Mouse (Mus musculus) midbrain, postnatal 0 days (tissue): Measurements from ENCODE around the gene Rab11a. TPM values are rescaled to one million over a fixed set of nuclear protein-coding genes. Genes with fewer than 3 reads are reported as not detected.
A peak's percentile ranks its signal among the peaks of the same experiment; 100 is the strongest.

ENCODE experiments used
- ATAC-seq: fragments of 200-750 bp; cut with Nextera tagmentation; 2 replicates; pipeline ENCODE4 v1.8.0; 2017; ENCODE audit warnings: moderate number of reproducible peaks, mild to moderate bottlenecking, moderate TSS enrichment, moderate library complexity; ENCODE audit not compliant: low FRiP score
- DNase-seq: peaks from one replicate; pipeline ENCODE4 v3.0.0-alpha.2; 2015; ENCODE audit warnings: low spot score
- H3K27ac ChIP-seq: fragments of 300-500 bp; sonication (generic); 2 replicates; pipeline ENCODE4 v1.5.1; 2014; ENCODE audit warnings: low read depth, mild to moderate bottlenecking, low read length, mixed read lengths
- H3K27me3 ChIP-seq: fragments of 300-500 bp; sonication (generic); 2 replicates; pipeline ENCODE4 v1.6.1; 2014; ENCODE audit warnings: low read length, control low read depth, mixed read lengths; ENCODE audit not compliant: insufficient read depth
- H3K36me3 ChIP-seq: fragments of 300-500 bp; sonication (generic); 2 replicates; pipeline ENCODE4 v1.6.1; 2014; ENCODE audit warnings: low read length, control low read depth, mixed read lengths; ENCODE audit not compliant: insufficient read depth
- H3K4me1 ChIP-seq: fragments of 300-500 bp; sonication (generic); 2 replicates; pipeline ENCODE4 v1.6.1; 2014; ENCODE audit warnings: mild to moderate bottlenecking, control low read depth, antibody characterized with exemption, low read length, mixed read lengths; ENCODE audit not compliant: insufficient read depth
- H3K4me2 ChIP-seq: fragments of 300-500 bp; sonication (generic); 2 replicates; pipeline ENCODE4 v1.6.1; 2014; ENCODE audit warnings: low read depth, mild to moderate bottlenecking, low read length, mixed read lengths; ENCODE audit not compliant: poor library complexity, severe bottlenecking
- H3K4me3 ChIP-seq: fragments of 300-500 bp; sonication (generic); 2 replicates; pipeline ENCODE4 v1.5.1; 2014; ENCODE audit warnings: low read depth, mild to moderate bottlenecking, low read length, moderate library complexity
- H3K9ac ChIP-seq: fragments of 300-500 bp; sonication (generic); replicated peaks from 2 replicates; pipeline ENCODE4 v1.6.1; 2014; ENCODE audit warnings: mild to moderate bottlenecking, low read length, moderate library complexity, mixed read lengths; ENCODE audit not compliant: poor library complexity, severe bottlenecking
- H3K9me3 ChIP-seq: fragments of 300-500 bp; sonication (generic); 2 replicates; pipeline ENCODE4 v1.6.1; 2016; ENCODE audit warnings: low read length, control low read depth
- CTCF ChIP-seq: IDR thresholded peaks from 2 replicates; pipeline ENCODE4 v1.5.1; 2016; ENCODE audit warnings: antibody characterized with exemption, mild to moderate bottlenecking
- WGBS: fragments of 180-500 bp; shearing (Covaris S2); extraction: QIAGEN DNeasy Blood & Tissue Kit; methylation state at CpG from one replicate; pipeline ENCODE4 v1.1.7; 2014; 5-methylcytosine and 5-hydroxymethylcytosine counted together
- polyA plus RNA-seq: library from polyadenylated mRNA; unstranded; fragments of >200 nt; fragmentation: Nextera tagmentation; extraction: Ambion mirVana; gene quantifications from 2 replicates; pipeline ENCODE4 v1.2.1, GENCODE M21; 2015
- total RNA-seq: library from RNA; depleted of rRNA; stranded (reverse); fragments of >200 nt; gene quantifications from 2 replicates; pipeline ENCODE4 v1.2.3, GENCODE M21; 2014

Gene Rab11a
- total and polyA plus RNA-seq, 2 experiments from 2014 or later, result 206 to 459 TPM

DNA sequence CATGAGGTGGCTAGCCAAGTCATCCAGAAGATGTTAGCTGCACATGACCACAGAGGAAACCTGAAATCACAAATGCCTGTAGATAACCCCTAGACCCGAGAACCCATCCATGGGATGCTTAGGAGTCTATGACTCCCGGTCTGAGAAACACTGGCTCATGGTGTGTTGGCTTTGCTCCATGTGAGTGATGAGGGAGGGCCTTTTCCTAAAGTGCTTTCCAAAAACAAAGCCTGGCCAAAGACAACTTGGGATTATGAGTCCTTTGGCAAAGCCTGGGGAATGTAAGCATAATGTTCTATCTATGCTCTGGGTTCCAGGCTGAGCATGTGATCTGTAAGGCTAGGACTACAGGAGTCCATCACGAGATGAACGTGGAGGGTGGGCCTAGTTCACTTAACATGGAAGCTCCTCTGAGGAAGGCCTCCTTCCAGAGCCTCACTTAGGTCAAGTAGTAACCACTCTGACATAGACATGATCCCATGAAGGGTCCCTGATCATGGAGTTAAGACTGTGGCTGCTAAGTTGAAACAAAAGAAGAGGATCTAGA is 40.0 kb upstream of the Rab11a start:
- H3K4me3 ChIP-seq, result no peak overlapping the region
- no peaks in the 10 kb centered on the region for H3K9me3 ChIP-seq
- no peak for TF ChIP-seq CTCF
- no peaks in the 10 kb centered on the region for H3K4me1 ChIP-seq
- no peak overlapping the region for H3K4me2 ChIP-seq
- DNase-seq (no peak), ATAC-seq (no peak)
- no peak overlapping the region for H3K27ac ChIP-seq
- 83% methylated on average over 4 of the region's 4 CpGs for WGBS
- H3K36me3 ChIP-seq, result no peaks in the 10 kb centered on the region
- no peaks in the 10 kb centered on the region for H3K27me3 ChIP-seq
- no peak overlapping the region for H3K9ac ChIP-seq

DNA sequence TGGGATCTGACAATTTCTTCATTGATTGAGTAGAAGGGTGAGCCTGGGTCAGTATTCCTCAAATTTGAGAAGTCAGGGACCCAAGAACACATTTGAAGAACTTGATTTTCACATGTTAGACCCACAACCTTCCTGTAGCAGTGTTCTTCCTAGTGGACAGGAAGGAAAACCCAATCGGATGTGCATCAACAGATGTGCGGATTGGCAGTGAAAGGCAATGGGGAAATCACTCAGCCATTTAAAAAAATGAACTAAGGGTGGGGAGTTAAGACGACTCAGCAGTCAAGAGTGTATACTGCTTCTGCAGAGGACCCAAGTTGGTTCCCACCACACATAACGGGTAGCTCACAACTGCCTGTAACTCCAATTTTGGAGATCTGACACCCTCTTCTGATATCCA is 37.9 kb upstream of the Rab11a start:
- H3K9me3 ChIP-seq, result no peaks in the 10 kb centered on the region

DNA sequence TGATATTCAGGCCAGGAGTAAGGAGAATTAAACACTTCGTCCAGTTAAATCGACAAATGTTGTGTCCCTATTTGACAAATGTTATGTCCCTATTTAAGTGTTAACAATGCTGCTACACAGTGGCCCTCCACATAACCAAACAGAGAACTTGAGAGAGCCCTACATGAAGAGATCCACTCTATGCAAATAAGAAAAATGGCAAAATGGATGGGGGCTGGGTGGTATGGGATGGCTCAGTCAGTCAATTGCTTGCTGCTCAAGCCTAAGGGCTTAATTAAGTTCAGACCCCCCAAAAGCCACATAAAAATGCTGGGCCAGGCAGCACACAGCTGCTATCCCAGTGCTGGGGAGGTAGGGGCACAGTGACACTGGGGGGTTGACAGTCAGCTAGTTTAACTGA is 37.3 kb upstream of the Rab11a start:
- ATAC-seq (no peak), DNase-seq (peak; percentile 19)
- H3K9me3 ChIP-seq, result no peaks in the 10 kb centered on the region
- TF ChIP-seq CTCF, result no peak
- no peaks in the 10 kb centered on the region for H3K4me1 ChIP-seq
- H3K27me3 ChIP-seq, result no peaks in the 10 kb centered on the region
- no peak overlapping the region for H3K4me2 ChIP-seq
- H3K9ac ChIP-seq, result no peak overlapping the region
- WGBS, result 46% methylated on average over 2 of the region's 2 CpGs
- H3K4me3 ChIP-seq, result no peak overlapping the region
- H3K27ac ChIP-seq, result peak overlapping the region; percentile 68; the same call in 1 of the 2 replicates
- no peaks in the 10 kb centered on the region for H3K36me3 ChIP-seq

More for the DNA sequence above, 37.9 kb upstream of the Rab11a start:
- H3K36me3 ChIP-seq, result no peaks in the 10 kb centered on the region
- no peak overlapping the region for H3K4me3 ChIP-seq
- H3K9ac ChIP-seq, result no peak overlapping the region
- H3K4me1 ChIP-seq, result no peaks in the 10 kb centered on the region
- TF ChIP-seq CTCF, result no peak
- DNase-seq (no peak), ATAC-seq (no peak)
- 84% methylated on average over 4 of the region's 4 CpGs for WGBS
- no peak overlapping the region for H3K4me2 ChIP-seq
- no peaks in the 10 kb centered on the region for H3K27me3 ChIP-seq
- 0 out of 2 replicates have a peak overlapping the region, but pooled peaks have one; percentile 27 for H3K27ac ChIP-seq

DNA sequence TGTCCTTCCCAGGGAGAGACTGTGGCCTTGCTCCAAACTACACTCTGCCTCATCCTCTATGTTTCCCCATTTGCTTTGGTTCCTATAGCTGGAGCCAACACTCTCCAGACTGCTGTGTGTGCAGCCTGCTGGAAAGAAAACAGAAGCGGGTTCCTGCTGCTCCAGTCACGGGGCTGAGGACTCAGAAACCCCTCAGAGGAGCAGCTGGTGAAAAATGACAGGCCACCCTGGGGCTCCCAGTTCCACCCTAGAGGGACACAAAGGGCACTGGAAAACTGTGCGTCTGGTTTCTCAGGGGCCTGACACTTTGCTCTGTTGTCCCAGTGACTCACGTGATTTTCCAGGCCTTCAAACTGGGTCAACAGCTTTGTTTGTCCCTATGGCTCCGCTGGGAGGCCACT is 36.9 kb upstream of the Rab11a start:
- no peak for TF ChIP-seq CTCF
- DNase-seq (peak; percentile 73), ATAC-seq (no peak)
- Histone ChIP-seq H3K9ac (no peak overlapping the region), H3K4me3 (no peak overlapping the region), H3K4me2 (no peak overlapping the region), H3K27ac (peak overlapping the region; percentile 68; the same call in 1 of the 2 replicates), H3K4me1 (no peaks in the 10 kb centered on the region), H3K9me3 (no peaks in the 10 kb centered on the region), H3K27me3 (no peaks in the 10 kb centered on the region), H3K36me3 (no peaks in the 10 kb centered on the region)
- WGBS, result 15% methylated on average over 5 of the region's 5 CpGs

DNA sequence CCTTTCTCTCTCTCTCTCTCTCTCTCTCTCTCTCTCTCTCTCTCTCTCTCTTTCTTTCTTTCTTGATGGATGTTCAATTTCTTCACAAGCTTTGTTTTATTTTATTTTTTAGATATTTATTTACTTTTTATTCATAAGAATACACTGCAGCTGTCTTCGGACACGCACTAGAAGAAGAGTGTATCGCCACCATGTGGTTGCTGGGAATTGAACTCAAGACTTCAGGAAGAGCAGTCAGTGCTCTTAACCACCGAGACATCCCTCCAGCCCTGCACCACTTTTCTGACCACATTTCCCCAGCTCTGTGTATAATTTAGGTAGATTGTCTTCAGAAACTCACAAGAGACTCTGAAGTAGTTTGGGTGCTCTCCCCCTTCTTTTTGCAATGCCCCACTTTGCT is 36.4 kb upstream of the Rab11a start:
- peak; percentile 60 for TF ChIP-seq CTCF
- H3K9ac ChIP-seq, result no peak overlapping the region
- ATAC-seq, result no peak
- 58% methylated on average over 4 of the region's 4 CpGs for WGBS
- DNase-seq, result peak; percentile 37
- no peaks in the 10 kb centered on the region for H3K9me3 ChIP-seq
- H3K27ac ChIP-seq, result peak overlapping the region; percentile 68; the same call in 1 of the 2 replicates
- no peak overlapping the region for H3K4me2 ChIP-seq
- no peaks in the 10 kb centered on the region for H3K4me1 ChIP-seq
- no peaks in the 10 kb centered on the region for H3K27me3 ChIP-seq
- no peak overlapping the region for H3K4me3 ChIP-seq
- H3K36me3 ChIP-seq, result no peaks in the 10 kb centered on the region

DNA sequence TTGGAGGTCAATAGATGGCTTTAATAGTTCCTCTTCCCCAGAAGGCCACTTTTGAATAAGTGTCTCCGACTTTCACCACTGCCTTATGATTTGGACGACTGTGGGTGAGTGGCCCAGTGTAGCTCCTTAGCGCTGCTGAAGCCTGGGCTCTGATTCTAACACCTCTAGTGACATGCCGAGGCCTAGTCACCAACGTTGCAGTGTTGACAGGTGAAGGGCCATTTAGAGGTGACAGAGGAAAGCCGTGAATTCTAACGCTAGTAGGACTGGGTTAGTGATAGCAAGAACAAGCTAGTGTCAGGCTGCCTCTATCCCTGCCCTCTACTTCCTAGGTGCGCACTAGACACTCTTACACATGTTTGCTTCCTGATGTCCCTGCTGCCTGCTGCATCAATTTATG is 35.7 kb upstream of the Rab11a start:
- H3K9ac ChIP-seq, result no peak overlapping the region
- no peaks in the 10 kb centered on the region for H3K4me1 ChIP-seq
- H3K27ac ChIP-seq, result no peak overlapping the region
- no peak for TF ChIP-seq CTCF
- DNase-seq (no peak), ATAC-seq (no peak)
- H3K9me3 ChIP-seq, result no peaks in the 10 kb centered on the region
- 87% methylated on average over 8 of the region's 8 CpGs for WGBS
- H3K4me2 ChIP-seq, result no peak overlapping the region
- H3K4me3 ChIP-seq, result no peak overlapping the region
- no peaks in the 10 kb centered on the region for H3K36me3 ChIP-seq
- no peaks in the 10 kb centered on the region for H3K27me3 ChIP-seq
